16 mouse cellular contexts compared by ENCODE assay signal in the genomic region with DNA sequence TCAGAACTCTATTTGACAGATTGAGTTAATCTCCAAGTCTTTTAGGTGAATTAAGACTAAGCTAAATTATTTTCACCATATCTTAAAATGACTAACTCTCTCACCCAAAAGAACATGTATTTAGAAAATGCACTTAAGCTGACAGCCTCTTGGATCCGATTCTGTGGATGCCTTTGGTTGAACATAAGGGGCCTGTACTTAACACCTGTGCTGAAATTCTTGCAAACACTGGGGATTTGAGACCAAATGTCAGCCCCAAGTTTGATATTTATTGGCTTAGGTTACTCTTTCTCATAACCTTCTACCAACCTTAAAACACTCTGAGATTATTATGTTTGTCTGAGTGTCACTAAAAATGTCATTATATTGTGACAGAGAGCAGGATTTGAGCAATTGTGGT.
"Had no signal": no experiment of that assay in that cellular context is flagged by ENCODE, and none has a peak within 500 bp of the region (broad histone marks: within the 10 kb centered on the region; RNA-seq: fewer than 3 reads in every experiment).

No protein-coding gene starts in this region.

- DNase-seq: retina, postnatal 1 day; right cerebral cortex, adult 18-20 months; right cerebral cortex, postnatal 14 days; right cerebral cortex, postnatal 25 days; right cerebral cortex, postnatal 4 days; spleen, adult 18-20 months; thymus, adult 18-20 months; thymus, adult 2 months; thymus, postnatal 14 days; thymus, postnatal 25 days; thymus, postnatal 36 days; thymus, postnatal 4 days had no signal

- H3K9me3 ChIP-seq: neural tube, embryonic 13.5 days; neural tube, embryonic 15.5 days; stomach, embryonic 15.5 days had no signal

- H3K27me3 ChIP-seq: neural tube, embryonic 13.5 days; neural tube, embryonic 15.5 days; stomach, embryonic 15.5 days had no signal

- H3K4me2 ChIP-seq: neural tube, embryonic 13.5 days; neural tube, embryonic 15.5 days; stomach, embryonic 15.5 days had no signal

- H3K4me1 ChIP-seq: neural tube, embryonic 13.5 days; neural tube, embryonic 15.5 days; stomach, embryonic 15.5 days had no signal

- H3K4me3 ChIP-seq: neural tube, embryonic 13.5 days; neural tube, embryonic 15.5 days; stomach, embryonic 15.5 days had no signal

- H3K9ac ChIP-seq: neural tube, embryonic 13.5 days; neural tube, embryonic 15.5 days; stomach, embryonic 15.5 days had no signal

- H3K27ac ChIP-seq: neural tube, embryonic 13.5 days; neural tube, embryonic 15.5 days; stomach, embryonic 15.5 days; stomach, postnatal 0 days had no signal

- H3K36me3 ChIP-seq: neural tube, embryonic 13.5 days; neural tube, embryonic 15.5 days; stomach, embryonic 15.5 days had no signal
